Mouse (Mus musculus) forebrain, embryonic 13.5 days (tissue): ENCODE data around the gene Tjp2. TPM values are rescaled to one million over a fixed set of nuclear protein-coding genes. Genes with fewer than 3 reads are reported as not detected.

Experiments
- ATAC-seq: fragments of 200-750 bp; cut with Nextera tagmentation; 2 replicates; pipeline ENCODE4 v1.8.0; 2017
- H3K27ac ChIP-seq: fragments of 300-500 bp; sonication (generic); 2 replicates; pipeline ENCODE4 v1.5.1; 2015; ENCODE audit warnings: inconsistent platforms, mild to moderate bottlenecking, moderate library complexity
- H3K27me3 ChIP-seq: fragments of 300-500 bp; sonication (generic); 2 replicates; pipeline ENCODE4 v1.6.1; 2015; ENCODE audit warnings: mild to moderate bottlenecking, inconsistent platforms
- H3K36me3 ChIP-seq: fragments of 300-500 bp; sonication (generic); 2 replicates; pipeline ENCODE4 v1.6.1; 2015; ENCODE audit warnings: mild to moderate bottlenecking, inconsistent platforms; ENCODE audit not compliant: poor library complexity, severe bottlenecking
- H3K4me1 ChIP-seq: fragments of 300-500 bp; sonication (generic); 2 replicates; pipeline ENCODE4 v1.6.1; 2015; ENCODE audit warnings: inconsistent platforms
- H3K4me2 ChIP-seq: fragments of 300-500 bp; sonication (generic); 2 replicates; pipeline ENCODE4 v1.6.1; 2015; ENCODE audit warnings: inconsistent platforms, mild to moderate bottlenecking, moderate library complexity
- H3K4me3 ChIP-seq: fragments of 300-500 bp; sonication (generic); 2 replicates; pipeline ENCODE4 v1.5.1; 2015; ENCODE audit warnings: mild to moderate bottlenecking, inconsistent platforms
- H3K9ac ChIP-seq: fragments of 300-500 bp; sonication (generic); 2 replicates; pipeline ENCODE4 v1.6.1; 2015; ENCODE audit warnings: mild to moderate bottlenecking, inconsistent platforms
- H3K9me3 ChIP-seq: fragments of 300-500 bp; sonication (generic); replicated peaks from 2 replicates; pipeline ENCODE4 v1.6.1; 2016; ENCODE audit warnings: inconsistent platforms
- WGBS: fragments of 180-500 bp; shearing (Covaris S2); methylation state at CpG from one replicate; pipeline ENCODE4 v1.1.7; 2015; 5-methylcytosine and 5-hydroxymethylcytosine counted together
- polyA plus RNA-seq: library from polyadenylated mRNA; unstranded; fragments of >200 nt; fragmentation: Nextera tagmentation; extraction: Ambion mirVana; gene quantifications from 2 replicates; pipeline ENCODE4 v1.2.1, GENCODE M21; 2015

Gene Tjp2
- polyA plus RNA-seq: 14.3 and 14.7 TPM in 2 replicates

DNA sequence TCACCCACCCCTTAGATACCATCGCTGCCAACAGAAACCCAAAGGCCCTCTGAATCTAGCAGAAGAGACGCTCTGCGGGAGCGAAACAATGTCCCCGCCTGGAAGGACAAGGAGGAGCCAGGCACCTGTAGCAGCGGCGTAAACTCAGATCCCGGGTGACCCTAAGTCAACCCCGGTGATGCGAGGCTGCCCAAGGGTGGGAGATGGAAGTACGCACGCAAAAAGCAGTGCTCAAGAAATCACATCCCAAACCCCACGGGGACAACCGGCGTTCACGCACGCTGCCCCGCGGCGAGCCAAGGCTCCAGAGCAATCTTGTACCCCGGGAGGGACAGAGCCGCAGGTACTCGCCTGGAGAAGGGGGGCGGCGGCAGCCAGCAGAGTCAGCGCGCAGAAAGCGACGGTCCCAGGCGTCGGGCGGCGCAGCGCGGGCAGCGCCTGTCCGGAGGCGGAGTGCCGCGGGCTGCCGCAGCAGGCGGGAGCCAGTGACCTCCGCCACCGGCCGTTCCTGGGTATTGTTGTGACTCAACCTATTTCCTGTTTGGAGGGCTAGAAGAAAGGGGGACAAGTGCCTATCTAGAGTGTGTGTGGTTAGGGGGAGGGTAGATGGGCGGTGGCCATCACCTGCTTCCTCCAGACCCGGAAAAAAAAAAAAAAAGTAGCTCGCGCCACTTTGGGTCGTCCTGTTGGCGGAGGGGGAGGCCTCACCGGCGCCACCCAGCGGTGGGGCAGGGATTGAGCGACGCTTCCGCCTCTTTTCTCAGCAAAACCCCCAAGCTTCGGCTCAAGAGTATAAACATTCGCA is at the start of gene Tjp2:
Gene Tjp2 (minus strand): TSS at position 531 of the 805 bp plus-strand sequence.
- H3K4me3 ChIP-seq: peak within 1 kb of the TSS; percentile 47
- H3K9me3 ChIP-seq: no peaks in the 10 kb centered on the region
- H3K4me2 ChIP-seq: peak within 1 kb of the TSS; percentile 81
- peaks cover 30% of the 10 kb centered on the region for H3K4me1 ChIP-seq
- peak; percentile 69 for ATAC-seq
- H3K27me3 ChIP-seq: peaks cover 40% of the 10 kb centered on the region
- under 1% methylated on average over 59 of the region's 59 CpGs for WGBS
- no peaks in the 10 kb centered on the region for H3K36me3 ChIP-seq
- no peak within 1 kb of the TSS for H3K27ac ChIP-seq
- peak within 1 kb of the TSS; percentile 55 for H3K9ac ChIP-seq

GRCm38 (mm10) chr19:24274281-24274680 is 49.5 kb upstream of the Tjp2 start:
- Histone ChIP-seq H3K9me3 (no peaks in the 10 kb centered on the region), H3K36me3 (peaks cover 19% of the 10 kb centered on the region), H3K27ac (no peak overlapping the region), H3K27me3 (no peaks in the 10 kb centered on the region), H3K4me3 (no peak overlapping the region), H3K4me1 (peaks cover 24% of the 10 kb centered on the region), H3K4me2 (no peak overlapping the region), H3K9ac (no peak overlapping the region)
- WGBS: 61% methylated on average over 3 of the region's 3 CpGs
- ATAC-seq: no peak

DNA sequence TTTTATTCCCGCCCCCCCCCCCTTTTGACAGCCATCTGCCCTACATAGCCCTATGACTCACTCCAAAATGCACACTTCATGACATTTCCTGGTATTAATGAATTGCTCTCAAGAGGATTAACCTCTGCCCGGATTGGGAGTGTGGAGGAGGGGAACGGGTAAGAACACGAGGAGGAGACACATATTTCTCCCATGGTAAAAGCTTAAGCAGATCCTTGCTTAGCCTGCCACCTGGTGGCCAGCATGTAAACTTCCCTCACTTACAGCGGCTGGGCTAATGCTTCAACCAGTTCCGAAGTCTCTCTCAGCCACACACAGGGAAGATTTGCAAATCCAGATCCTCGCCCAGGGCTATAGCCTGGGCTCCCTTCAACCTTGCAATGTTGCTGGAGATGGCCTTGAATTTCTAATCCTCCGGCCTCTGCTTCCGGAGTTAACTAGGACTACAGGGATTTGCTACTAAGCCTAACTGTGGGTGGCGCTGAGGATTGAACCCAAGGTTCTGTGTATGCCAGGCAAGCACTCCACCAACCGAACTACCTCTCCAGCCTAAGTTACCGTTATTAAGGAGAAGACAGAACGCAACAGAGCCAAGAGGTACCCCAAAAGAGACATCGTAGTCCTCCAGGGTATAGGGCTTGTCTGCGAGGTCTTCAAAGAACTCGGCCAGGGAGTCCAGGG is 47.1 kb upstream of the Tjp2 start:
- H3K4me2 ChIP-seq: peak overlapping the region; percentile 29
- H3K36me3 ChIP-seq: peaks cover 15% of the 10 kb centered on the region
- H3K27ac ChIP-seq: no peak overlapping the region
- H3K27me3 ChIP-seq: no peaks in the 10 kb centered on the region
- no peak overlapping the region for H3K9ac ChIP-seq
- no peak overlapping the region for H3K4me3 ChIP-seq
- H3K4me1 ChIP-seq: peaks cover 41% of the 10 kb centered on the region
- no peaks in the 10 kb centered on the region for H3K9me3 ChIP-seq
- WGBS: 38% methylated on average over 16 of the region's 16 CpGs
- peak; percentile 80 for ATAC-seq

DNA sequence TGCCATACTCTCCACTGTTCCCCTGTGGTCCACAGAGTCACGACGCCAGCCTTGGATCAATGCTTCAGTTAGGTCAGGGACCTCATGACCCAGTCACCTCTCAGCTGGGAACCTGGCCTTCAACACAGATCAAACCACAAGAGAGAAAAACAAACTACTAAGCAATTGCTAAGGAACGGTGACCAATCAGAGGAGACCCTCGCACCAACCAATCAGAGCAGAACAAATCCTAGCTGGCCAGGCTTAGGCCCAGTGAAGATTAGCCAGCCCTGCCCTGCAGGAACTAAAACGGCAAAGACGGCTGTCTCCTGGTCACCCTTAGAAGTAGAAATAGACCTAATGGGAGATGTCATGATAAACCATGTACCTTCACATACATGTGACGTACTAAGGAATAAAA is 46.5 kb upstream of the Tjp2 start:
- Histone ChIP-seq H3K9ac (no peak overlapping the region), H3K4me2 (peak overlapping the region; percentile 29), H3K27ac (no peak overlapping the region), H3K9me3 (no peaks in the 10 kb centered on the region), H3K4me1 (peaks cover 44% of the 10 kb centered on the region), H3K27me3 (no peaks in the 10 kb centered on the region), H3K4me3 (no peak overlapping the region), H3K36me3 (peaks cover 9% of the 10 kb centered on the region)
- ATAC-seq: peak; percentile 55
- WGBS: 40% methylated on average over 7 of the region's 7 CpGs

DNA sequence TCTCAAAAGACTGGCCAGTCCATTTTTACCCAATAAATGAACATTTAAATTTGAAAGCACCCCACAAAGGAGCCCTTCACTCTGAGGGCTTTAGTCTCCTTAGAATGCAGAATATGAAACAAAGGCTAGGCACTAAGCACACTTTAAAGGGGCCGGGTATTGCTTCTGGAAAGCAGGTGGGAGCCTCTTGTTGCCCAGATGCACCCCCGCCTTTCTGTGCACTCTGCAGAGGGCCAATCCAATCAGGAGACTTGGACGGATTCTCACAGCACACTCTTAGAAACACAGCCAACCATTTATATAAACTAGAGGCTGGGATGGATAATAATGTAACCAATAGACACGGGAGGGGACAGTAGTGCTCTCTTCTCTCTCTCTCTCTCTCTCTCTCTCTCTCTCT is 43.7 kb upstream of the Tjp2 start:
- 0 out of 2 replicates have a peak overlapping the region, but pooled peaks have one; percentile 14 for H3K9ac ChIP-seq
- H3K36me3 ChIP-seq: peaks cover 16% of the 10 kb centered on the region
- WGBS: 7% methylated on average over 4 of the region's 4 CpGs
- peak; percentile 78 for ATAC-seq
- H3K4me2 ChIP-seq: peak overlapping the region; percentile 38
- no peaks in the 10 kb centered on the region for H3K27me3 ChIP-seq
- peaks cover 44% of the 10 kb centered on the region for H3K4me1 ChIP-seq
- H3K9me3 ChIP-seq: no peaks in the 10 kb centered on the region
- peak overlapping the region; percentile 68 for H3K27ac ChIP-seq
- H3K4me3 ChIP-seq: no peak overlapping the region

DNA sequence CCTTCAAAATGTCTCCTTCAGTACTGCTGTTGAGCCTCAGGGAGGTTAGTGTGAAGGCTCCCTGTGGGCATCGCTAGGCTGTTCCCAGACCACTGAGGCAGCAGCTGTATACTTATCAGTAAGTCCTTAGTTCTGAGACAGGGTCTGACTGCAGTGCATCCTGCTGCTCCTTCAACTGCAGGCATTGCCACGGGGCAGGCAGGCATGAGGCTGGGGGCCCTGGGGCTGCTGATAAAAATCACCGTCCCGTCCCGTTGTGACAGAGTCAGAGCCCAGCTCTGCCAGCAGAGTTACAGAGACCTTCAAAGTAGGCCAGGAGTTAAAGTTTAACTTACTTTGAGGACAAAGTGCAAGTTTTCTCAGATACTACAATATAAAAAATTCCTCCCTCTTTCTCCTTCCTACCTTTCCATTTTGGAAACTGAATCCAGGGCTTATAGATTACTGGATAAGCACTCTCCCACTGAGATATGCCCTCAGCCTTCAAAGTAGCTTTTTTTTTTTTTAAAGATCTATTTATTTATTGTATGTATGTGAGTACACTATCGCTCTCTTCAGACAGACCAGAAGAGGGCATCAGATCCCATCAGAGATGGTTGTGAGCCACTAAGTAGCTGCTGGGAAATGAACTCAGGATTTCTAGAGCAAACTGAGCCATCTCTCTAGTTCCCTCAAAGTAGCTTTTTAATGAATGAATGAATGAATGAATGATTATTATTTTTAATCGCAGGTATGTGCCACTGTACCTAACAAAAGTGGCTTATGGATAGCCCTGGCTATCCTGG is 41.4 kb upstream of the Tjp2 start:
- Histone ChIP-seq H3K9me3 (no peaks in the 10 kb centered on the region), H3K36me3 (peaks cover 28% of the 10 kb centered on the region), H3K4me3 (no peak overlapping the region), H3K4me1 (peaks cover 40% of the 10 kb centered on the region), H3K4me2 (no peak overlapping the region), H3K27ac (no peak overlapping the region), H3K9ac (no peak overlapping the region), H3K27me3 (no peaks in the 10 kb centered on the region)
- WGBS: 91% methylated on average over 7 of the region's 7 CpGs
- no peak for ATAC-seq

DNA sequence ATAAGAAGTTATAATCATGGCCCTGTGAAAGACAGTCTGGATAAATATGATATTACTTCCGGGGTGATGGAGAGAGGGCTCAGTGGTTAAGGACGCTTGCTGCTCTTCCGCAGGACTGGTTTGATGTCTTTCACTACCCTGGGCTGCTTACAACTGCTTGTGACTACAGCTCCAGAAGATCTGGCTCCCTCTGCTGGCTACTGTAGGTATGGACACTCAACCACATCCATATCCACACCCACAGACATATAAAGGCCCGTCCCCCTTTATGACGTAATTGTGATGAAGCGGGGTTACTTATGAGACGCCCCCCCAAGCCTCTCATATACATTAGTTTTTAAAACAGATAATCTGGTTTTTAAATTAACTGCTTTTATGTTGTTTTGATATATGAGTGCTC is 40.2 kb upstream of the Tjp2 start:
- Histone ChIP-seq H3K27ac (no peak overlapping the region), H3K36me3 (peaks cover 28% of the 10 kb centered on the region), H3K4me2 (no peak overlapping the region), H3K4me1 (peaks cover 32% of the 10 kb centered on the region), H3K27me3 (no peaks in the 10 kb centered on the region), H3K4me3 (no peak overlapping the region), H3K9ac (no peak overlapping the region), H3K9me3 (no peaks in the 10 kb centered on the region)
- 43% methylated on average over 7 of the region's 7 CpGs for WGBS
- ATAC-seq: peak; percentile 80

GRCm38 (mm10) chr19:24262736-24263135 is 37.9 kb upstream of the Tjp2 start:
- Histone ChIP-seq H3K27ac (no peak overlapping the region), H3K9ac (no peak overlapping the region), H3K9me3 (no peaks in the 10 kb centered on the region), H3K4me1 (peaks cover 15% of the 10 kb centered on the region), H3K4me2 (no peak overlapping the region), H3K4me3 (no peak overlapping the region), H3K27me3 (no peaks in the 10 kb centered on the region), H3K36me3 (peaks cover 33% of the 10 kb centered on the region)
- ATAC-seq: no peak
- WGBS: 92% methylated on average over 14 of the region's 14 CpGs

DNA sequence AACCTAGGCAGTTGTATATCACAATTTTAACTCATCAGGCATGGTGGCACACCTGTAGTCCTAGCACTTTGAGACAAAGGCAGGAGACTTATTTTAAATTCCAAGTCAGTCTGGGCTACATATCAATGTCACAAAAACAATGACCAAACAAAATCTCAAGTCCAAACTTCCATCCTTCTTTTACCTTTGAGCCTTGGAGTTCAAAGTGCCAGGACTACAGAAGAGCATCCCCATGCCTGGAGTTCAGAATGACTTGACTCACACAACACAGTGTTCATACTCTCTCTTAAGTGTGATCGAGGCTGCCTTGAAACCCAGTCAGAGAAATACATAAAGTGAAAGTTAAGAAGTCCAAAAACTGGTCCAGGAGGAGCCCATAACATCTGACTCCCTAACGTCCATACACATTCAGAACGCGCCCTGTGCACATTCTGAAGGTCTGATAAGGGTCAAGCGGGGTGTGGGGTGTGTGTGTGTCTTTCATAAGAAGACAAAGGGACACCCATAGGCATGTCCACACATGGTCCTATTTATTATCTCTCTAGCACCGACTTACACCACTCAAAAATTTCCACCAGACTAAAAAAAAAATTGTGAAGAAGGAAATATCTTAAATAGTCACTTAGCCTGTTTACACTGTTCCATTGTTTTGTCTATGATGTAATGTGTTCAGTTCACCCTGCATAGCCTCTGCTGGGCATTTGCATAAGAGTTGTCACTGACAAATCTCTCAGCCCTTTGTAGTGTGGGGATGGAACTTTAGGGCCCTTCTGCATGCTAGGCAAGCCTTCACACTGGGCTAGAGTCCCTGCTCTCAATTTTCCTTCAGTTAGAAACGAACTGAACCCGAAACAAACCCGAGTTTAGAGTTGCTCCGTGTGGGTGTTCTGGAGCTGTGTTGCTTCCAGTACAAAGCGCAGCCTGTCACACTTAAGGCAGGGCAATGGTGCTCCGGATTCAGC is 34.8 kb upstream of the Tjp2 start:
- Histone ChIP-seq H3K27me3 (no peaks in the 10 kb centered on the region), H3K4me1 (0 out of 2 replicates have a peak, but pooled peaks cover 4% of the 10 kb centered on the region), H3K4me2 (no peak overlapping the region), H3K27ac (no peak overlapping the region; the same call in 1 of the 2 replicates), H3K9ac (no peak overlapping the region), H3K9me3 (no peaks in the 10 kb centered on the region), H3K36me3 (peaks cover 27% of the 10 kb centered on the region), H3K4me3 (no peak overlapping the region)
- peak; percentile 13; the same call in 1 of the 2 replicates for ATAC-seq
- WGBS: 71% methylated on average over 12 of the region's 12 CpGs

GRCm38 (mm10) chr19:24258368-24258767 is 33.5 kb upstream of the Tjp2 start:
- no peak overlapping the region for H3K4me3 ChIP-seq
- H3K4me1 ChIP-seq: peaks cover 11% of the 10 kb centered on the region; the same call in 1 of the 2 replicates
- no peak overlapping the region for H3K27ac ChIP-seq
- no peak overlapping the region for H3K9ac ChIP-seq
- no peaks in the 10 kb centered on the region for H3K9me3 ChIP-seq
- no peak overlapping the region for H3K4me2 ChIP-seq
- ATAC-seq: no peak
- peaks cover 18% of the 10 kb centered on the region for H3K36me3 ChIP-seq
- no peaks in the 10 kb centered on the region for H3K27me3 ChIP-seq
- WGBS: 81% methylated on average over 5 of the region's 5 CpGs

DNA sequence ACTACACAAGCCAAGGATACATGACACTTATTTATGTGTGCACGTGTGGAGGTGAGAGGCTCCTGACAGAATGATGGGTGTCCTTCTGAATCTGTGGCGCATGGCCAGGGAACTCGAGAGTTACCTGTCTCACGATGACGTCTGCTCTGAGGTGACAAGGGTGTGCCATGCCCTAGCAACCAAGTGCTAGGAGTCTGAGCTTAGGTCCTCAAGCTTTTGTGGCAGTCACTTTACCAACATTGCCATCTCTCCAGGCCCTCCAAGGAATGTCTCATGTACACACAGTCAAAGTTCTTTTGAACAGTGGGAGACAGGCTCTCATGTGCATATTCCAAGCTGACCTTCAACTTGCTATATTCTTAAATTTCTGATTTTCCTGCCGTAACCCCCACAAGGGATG is 33.1 kb upstream of the Tjp2 start:
- ATAC-seq: no peak
- Histone ChIP-seq H3K4me1 (peaks cover 11% of the 10 kb centered on the region; the same call in 1 of the 2 replicates), H3K9me3 (no peaks in the 10 kb centered on the region), H3K27ac (no peak overlapping the region), H3K9ac (no peak overlapping the region), H3K4me3 (no peak overlapping the region), H3K27me3 (no peaks in the 10 kb centered on the region), H3K36me3 (peaks cover 18% of the 10 kb centered on the region), H3K4me2 (no peak overlapping the region)
- 97% methylated on average over 6 of the region's 6 CpGs for WGBS
